Mouse (Mus musculus) adrenal gland, adult (tissue): ENCODE data around the gene Tvp23b.

Experiments used
- DNase-seq, 2 experiments: peaks; one replicate each; pipeline ENCODE4 v3.0.0; 2022 to 2023; ENCODE audit warnings: low spot score in 1 of 2; ENCODE audit not compliant: inconsistent age in 2 of 2

Gene Tvp23b

DNA sequence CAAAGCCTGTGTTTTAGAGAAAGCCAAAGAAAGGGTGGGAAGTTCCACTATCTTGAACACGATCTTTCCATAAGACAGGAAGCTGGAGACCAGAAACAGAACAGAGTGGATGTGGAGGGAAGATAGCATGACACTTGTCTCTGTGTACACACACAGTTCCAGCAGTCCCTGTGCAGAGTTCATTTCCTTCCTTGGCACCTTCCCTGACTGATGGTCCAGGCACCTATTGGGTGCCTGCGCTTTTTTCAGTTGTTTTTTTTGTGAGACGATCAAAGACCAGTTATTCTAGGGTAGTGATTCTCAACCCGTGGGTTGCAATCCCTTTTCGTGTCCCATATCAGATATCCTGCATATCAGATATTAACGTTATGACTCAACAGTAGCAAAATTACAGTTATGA, 58.7 kb downstream of the Tvp23b start:
- no peak for DNase-seq

GRCm38 (mm10) chr11:62938921-62939320, 59.7 kb downstream of the Tvp23b start:
- no peak for DNase-seq

DNA sequence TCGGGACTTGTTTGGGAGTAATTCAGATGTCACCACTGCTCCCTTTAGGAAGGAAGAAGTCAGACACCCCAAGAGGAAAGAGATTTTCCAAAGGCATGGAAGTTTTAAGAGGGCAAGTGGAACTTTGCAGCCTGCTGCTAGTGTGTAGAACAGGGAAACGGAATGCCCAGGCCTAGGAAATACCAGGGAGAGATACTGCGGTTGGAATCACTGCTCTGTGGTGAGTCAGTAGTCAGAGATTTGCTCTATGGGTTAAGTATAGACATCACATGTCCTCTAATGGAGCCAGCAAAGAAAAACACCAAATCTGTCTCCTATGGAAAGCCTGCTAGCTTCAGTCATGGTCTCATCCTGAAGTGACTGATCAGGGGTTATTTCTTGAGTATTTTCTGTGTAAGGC, 60.9 kb downstream of the Tvp23b start:
- DNase-seq: no peak

GRCm38 (mm10) chr11:62943538-62943937, 64.3 kb downstream of the Tvp23b start:
- no peak for DNase-seq

- DNase-seq: no peak
Observed at GRCm38 (mm10) chr11:62945514-62945913, 66.3 kb downstream of the Tvp23b start.

- DNase-seq: no peak
Observed at GRCm38 (mm10) chr11:62949548-62949947, 70.3 kb downstream of the Tvp23b start.

GRCm38 (mm10) chr11:62951012-62951411, 71.8 kb downstream of the Tvp23b start, which contains the start of gene Cdrt4:
Cdrt4 (plus strand) TSS chr11:62951193.
- DNase-seq: no peak

DNA sequence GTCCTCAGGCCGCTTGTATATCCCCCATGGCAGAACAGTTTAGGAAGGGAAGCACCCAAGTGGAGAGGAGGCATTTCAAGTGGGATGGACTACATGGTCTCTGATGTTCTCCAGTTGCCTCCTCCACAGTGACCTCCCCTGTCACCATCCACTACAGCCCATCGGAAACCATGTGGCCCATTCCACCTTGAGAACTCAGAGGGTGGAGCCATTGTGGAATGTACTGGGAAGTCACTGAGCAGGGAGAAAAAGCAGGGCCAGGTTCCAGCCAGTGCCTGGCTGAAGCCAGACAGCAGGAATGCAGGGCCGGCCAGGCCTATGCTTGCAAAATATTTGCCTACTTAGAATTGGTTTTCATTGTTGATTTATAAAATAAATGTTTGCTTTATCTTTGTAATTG, 75.5 kb downstream of the Tvp23b start:
- DNase-seq: no peak

GRCm38 (mm10) chr11:62955186-62955585, 75.9 kb downstream of the Tvp23b start:
- no peak for DNase-seq

DNA sequence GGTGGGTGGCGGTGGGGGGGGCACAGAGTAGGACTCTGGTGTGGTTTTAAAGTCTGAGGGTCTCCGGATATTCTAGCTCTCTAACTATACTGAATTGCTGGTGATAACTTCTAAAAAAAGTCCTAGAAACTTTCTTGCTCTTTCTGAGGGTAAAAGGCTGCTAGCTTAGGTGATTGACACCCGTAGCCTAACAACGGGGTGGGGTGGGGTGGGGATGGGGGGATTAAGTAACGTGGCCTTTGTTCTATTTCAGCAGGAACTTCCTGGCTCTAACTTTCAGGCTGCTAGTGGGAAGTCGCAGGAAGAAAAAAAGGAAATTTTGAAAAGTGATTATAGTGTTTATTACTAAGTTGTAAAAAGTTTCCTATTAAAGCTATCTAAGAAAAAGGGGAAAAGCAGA, 76.5 kb downstream of the Tvp23b start:
- DNase-seq: no peak

DNA sequence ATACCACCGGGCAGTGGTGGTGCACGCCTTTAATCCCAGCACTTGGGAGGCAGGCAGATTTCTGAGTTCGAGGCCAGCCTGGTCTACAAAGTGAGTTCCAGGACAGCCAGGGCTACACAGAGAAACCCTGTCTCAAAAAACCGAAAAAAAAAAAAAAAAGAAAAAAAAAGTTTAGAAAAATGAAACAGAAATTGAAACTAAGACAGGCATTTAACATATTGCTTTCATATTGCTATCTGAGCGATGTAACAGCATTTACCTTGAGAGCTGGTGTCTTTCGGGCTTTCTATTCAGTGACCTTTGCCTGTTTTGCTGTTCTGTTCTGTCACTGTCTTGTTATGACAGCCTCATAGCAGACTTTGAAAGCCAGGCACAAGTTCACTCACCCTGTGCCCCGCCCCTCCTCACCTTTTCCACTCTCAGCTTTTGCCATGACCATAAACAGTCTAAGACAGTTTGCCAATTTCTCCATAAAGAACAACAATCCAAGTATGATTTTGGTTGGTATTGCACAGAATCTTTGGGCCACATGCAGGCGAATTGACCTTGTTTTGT, 78.4 kb downstream of the Tvp23b start:
- DNase-seq: no peak

DNA sequence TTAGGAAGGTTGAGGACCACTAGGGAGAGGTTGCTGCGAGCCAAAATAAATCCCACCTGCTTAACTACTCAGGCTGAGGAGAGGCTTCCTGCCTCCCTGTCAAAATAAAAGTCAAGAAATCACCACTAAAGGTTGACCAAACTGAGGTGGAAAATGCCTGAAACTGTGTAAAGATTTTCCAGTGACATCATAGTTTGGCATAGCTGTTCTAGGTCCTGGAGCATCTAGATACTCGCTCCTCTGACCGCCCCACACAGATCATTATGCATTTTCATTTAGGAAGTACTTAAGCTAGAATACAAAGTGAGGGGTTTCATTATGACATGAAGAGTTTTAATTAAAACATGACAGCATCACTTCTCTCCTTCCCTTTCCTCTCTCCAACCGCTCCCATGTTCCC, 84.0 kb downstream of the Tvp23b start:
- DNase-seq: no peak

DNA sequence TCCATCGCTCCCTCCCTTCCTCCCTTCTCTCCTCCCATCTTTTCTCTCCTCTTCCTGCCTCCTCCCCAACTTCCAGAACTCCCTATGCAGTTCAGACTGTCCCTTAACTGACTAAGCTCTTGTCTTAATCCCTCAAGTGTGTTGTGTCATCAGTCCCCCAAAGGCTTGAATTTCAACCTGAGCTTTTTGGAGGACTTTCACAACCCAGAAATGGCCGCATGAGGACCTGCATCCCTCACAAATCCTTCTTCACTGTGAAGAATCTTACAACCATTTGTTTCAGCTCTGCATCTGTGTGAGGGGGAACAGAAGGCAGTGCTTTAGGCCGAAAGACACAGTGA, 87.1 kb downstream of the Tvp23b start:
- no peak for DNase-seq
